In genomic region chr12:103860571-103860970, GRCm38 (mm10) we compare ENCODE assay signal across 13 mouse cellular contexts. TPM values are rescaled to one million over a fixed set of nuclear protein-coding genes. Genes with fewer than 3 reads are reported as not detected.
"Had no signal": no experiment of that assay in that cellular context is flagged by ENCODE, and none has a peak within 500 bp of the region (broad histone marks: within the 10 kb centered on the region; RNA-seq: fewer than 3 reads in every experiment).

No protein-coding gene starts in this region.

RNA-seq across cellular contexts. Expression of gene Serpina1a, which starts 2.8 kb away (rescaled TPM):
- total RNA-seq: layer of hippocampus, adult 8-10 months; layer of hippocampus, postnatal 10 days; layer of hippocampus, postnatal 36 days; left cerebral cortex, adult 2 months; left cerebral cortex, postnatal 10 days; left cerebral cortex, postnatal 36 days; megakaryocyte, adult 5-6 weeks had no signal
- polyA plus RNA-seq: limb, embryonic 11.5 days; macrophage; midbrain, embryonic 12.5 days; midbrain, embryonic 15.5 days; neural tube, embryonic 12.5 days had no signal

RNA-seq across cellular contexts. Expression of gene Serpina1b, which starts 30.4 kb away (rescaled TPM):
- total RNA-seq: layer of hippocampus, adult 8-10 months; layer of hippocampus, postnatal 10 days; layer of hippocampus, postnatal 36 days; left cerebral cortex, adult 2 months; left cerebral cortex, postnatal 36 days; megakaryocyte, adult 5-6 weeks had no signal
- polyA plus RNA-seq: macrophage; midbrain, embryonic 12.5 days; midbrain, embryonic 15.5 days had no signal

RNA-seq across cellular contexts. Expression of gene Serpina1c, which starts 44.1 kb away (rescaled TPM):
- total RNA-seq: layer of hippocampus, adult 8-10 months; layer of hippocampus, postnatal 10 days; layer of hippocampus, postnatal 36 days; left cerebral cortex, adult 2 months; left cerebral cortex, postnatal 10 days; left cerebral cortex, postnatal 36 days; megakaryocyte, adult 5-6 weeks had no signal
- polyA plus RNA-seq: limb, embryonic 11.5 days; lung, embryonic 14.5 days; macrophage; midbrain, embryonic 12.5 days; midbrain, embryonic 15.5 days; neural tube, embryonic 12.5 days had no signal
